Mouse (Mus musculus) hindbrain, embryonic 14.5 days (tissue): Measurements from ENCODE around the gene Gm20604. TPM values are rescaled to one million over a fixed set of nuclear protein-coding genes. Genes with fewer than 3 reads are reported as not detected.

Experiments used
- ATAC-seq: fragments of 200-750 bp; cut with Nextera tagmentation; 2 replicates; pipeline ENCODE4 v1.8.0; 2017; ENCODE audit warnings: moderate number of reproducible peaks, mild to moderate bottlenecking, moderate TSS enrichment, moderate library complexity; ENCODE audit not compliant: low FRiP score
- DNase-seq: peaks from one replicate; pipeline ENCODE4 v3.0.0-alpha.2; 2015; ENCODE audit warnings: low spot score
- H3K27ac ChIP-seq: fragments of 300-500 bp; sonication (generic); 2 replicates; pipeline ENCODE4 v1.5.1; 2014; ENCODE audit warnings: mild to moderate bottlenecking, moderate library complexity
- H3K27me3 ChIP-seq: fragments of 300-500 bp; sonication (generic); 2 replicates; pipeline ENCODE4 v1.6.1; 2014; ENCODE audit warnings: mild to moderate bottlenecking, low read length, mixed read lengths; ENCODE audit not compliant: control insufficient read depth, insufficient read depth
- H3K36me3 ChIP-seq: fragments of 300-500 bp; sonication (generic); replicated peaks from 2 replicates; pipeline ENCODE4 v1.6.1; 2014; ENCODE audit not compliant: control insufficient read depth, insufficient read depth
- H3K4me1 ChIP-seq: fragments of 300-500 bp; sonication (generic); replicated peaks from 2 replicates; pipeline ENCODE4 v1.6.1; 2014; ENCODE audit warnings: antibody characterized with exemption, low read length, mixed read lengths; ENCODE audit not compliant: control insufficient read depth, insufficient read depth
- H3K4me2 ChIP-seq: fragments of 300-500 bp; sonication (generic); replicated peaks from 2 replicates; pipeline ENCODE4 v1.6.1; 2014; ENCODE audit warnings: mild to moderate bottlenecking, moderate library complexity
- H3K4me3 ChIP-seq: fragments of 300-500 bp; sonication (generic); replicated peaks from 2 replicates; pipeline ENCODE4 v1.5.1; 2014; ENCODE audit warnings: mild to moderate bottlenecking, low read length
- H3K9ac ChIP-seq: fragments of 300-500 bp; sonication (generic); 2 replicates; pipeline ENCODE4 v1.6.1; 2014
- H3K9me3 ChIP-seq: fragments of 300-500 bp; sonication (generic); 2 replicates; pipeline ENCODE4 v1.6.1; 2016; ENCODE audit warnings: low read length; ENCODE audit not compliant: control insufficient read depth
- WGBS: fragments of 180-500 bp; shearing (Covaris S2); extraction: QIAGEN DNeasy Blood & Tissue Kit; methylation state at CpG from one replicate; pipeline ENCODE4 v1.1.7; 2014; 5-methylcytosine and 5-hydroxymethylcytosine counted together
- polyA plus RNA-seq: library from polyadenylated mRNA; unstranded; fragments of >200 nt; fragmentation: Nextera tagmentation; extraction: Ambion mirVana; gene quantifications from 2 replicates; pipeline ENCODE4 v1.2.1, GENCODE M21; 2014

The Gm20604 gene
- polyA plus RNA-seq, result 49.5 and 50.7 TPM in 2 replicates

DNA sequence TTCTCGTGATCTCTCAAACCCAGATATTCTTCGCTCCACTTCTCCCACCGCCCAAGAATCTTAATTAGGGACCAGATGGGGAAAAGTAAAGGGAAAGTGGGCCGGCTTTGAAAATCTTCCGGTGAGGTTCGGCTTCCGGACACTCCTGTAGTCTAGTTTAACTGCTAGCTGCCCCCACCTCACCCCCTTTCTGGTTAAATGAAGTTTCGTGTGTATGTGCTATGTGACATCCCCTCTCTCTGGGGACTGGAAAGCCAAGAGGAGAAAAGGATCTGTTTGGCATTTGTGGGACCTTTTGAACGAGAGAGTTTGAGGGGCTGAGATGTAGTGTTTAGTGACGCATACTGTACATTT is at the start of gene Gm20604:
Gm20604 (minus strand) TSS at position 270 of the 354 bp plus-strand sequence.
- no peak for DNase-seq
- H3K27me3 ChIP-seq, result no peaks in the 10 kb centered on the region

DNA sequence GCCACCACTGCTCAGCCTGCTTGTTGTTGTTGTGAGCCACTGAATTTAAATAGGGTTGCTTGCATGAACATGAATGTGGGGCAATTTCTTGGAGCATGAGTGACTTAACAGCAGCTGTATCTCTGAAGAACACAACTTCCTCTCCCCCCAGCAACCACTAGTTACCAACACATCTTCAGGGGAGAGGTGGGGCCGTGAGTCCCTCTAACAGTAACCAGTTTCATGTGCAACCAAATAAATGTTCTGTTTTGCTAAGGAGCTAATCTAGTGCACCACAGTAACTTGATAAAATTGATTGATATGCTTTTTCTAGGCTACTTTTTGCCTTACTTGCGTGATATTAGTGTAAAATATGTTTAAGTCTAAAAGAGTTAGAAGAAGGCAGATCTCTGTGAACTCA is 41.1 kb upstream of the Gm20604 start:
- 95% methylated on average over 2 of the region's 2 CpGs for WGBS
- H3K9ac ChIP-seq, result no peak overlapping the region
- DNase-seq, result no peak
- no peak for ATAC-seq
- H3K4me3 ChIP-seq, result no peak overlapping the region
- H3K4me2 ChIP-seq, result no peak overlapping the region
- H3K27me3 ChIP-seq, result no peaks in the 10 kb centered on the region
- no peaks in the 10 kb centered on the region for H3K4me1 ChIP-seq
- H3K27ac ChIP-seq, result no peak overlapping the region
- H3K9me3 ChIP-seq, result no peaks in the 10 kb centered on the region
- H3K36me3 ChIP-seq, result peaks cover 32% of the 10 kb centered on the region; the same call in 1 of the 2 replicates

More for the DNA sequence above, at the start of gene Gm20604:
- H3K9me3 ChIP-seq, result no peaks in the 10 kb centered on the region
- no peak for ATAC-seq
- WGBS, result under 1% methylated on average over 10 of the region's 10 CpGs
- peak within 1 kb of the TSS; percentile 74 for H3K9ac ChIP-seq
- H3K36me3 ChIP-seq, result peaks cover 13% of the 10 kb centered on the region
- H3K4me2 ChIP-seq, result peak within 1 kb of the TSS; percentile 65
- peak within 1 kb of the TSS; percentile 79 for H3K4me3 ChIP-seq
- H3K27ac ChIP-seq, result peak within 1 kb of the TSS; percentile 90
- H3K4me1 ChIP-seq, result peaks cover 19% of the 10 kb centered on the region

DNA sequence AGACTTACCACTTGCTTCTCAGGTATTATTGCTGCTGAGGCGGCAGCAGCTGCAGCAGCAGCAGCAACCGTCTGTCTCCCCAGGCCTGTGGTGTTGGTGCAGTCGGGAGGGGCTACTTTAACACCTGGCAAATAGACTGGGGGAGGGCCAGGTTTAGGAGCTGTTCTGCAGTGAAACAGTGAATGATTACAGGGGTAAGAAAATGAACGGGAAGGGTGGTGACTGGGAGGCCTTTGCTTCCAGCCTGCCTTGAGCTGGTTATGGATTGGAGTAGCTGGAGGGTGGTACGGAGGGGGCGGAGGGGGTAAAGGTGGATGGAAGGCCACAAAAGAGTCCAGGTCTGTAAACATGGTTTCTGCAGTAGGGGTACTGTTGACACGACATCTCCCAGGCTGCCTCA is 29.5 kb upstream of the Gm20604 start:
- Histone ChIP-seq H3K9ac (no peak overlapping the region), H3K27ac (no peak overlapping the region), H3K27me3 (no peaks in the 10 kb centered on the region), H3K4me1 (no peaks in the 10 kb centered on the region), H3K4me3 (no peak overlapping the region), H3K4me2 (no peak overlapping the region), H3K36me3 (peaks cover 92% of the 10 kb centered on the region), H3K9me3 (no peaks in the 10 kb centered on the region)
- WGBS, result 91% methylated on average over 7 of the region's 7 CpGs
- DNase-seq (no peak), ATAC-seq (no peak)

DNA sequence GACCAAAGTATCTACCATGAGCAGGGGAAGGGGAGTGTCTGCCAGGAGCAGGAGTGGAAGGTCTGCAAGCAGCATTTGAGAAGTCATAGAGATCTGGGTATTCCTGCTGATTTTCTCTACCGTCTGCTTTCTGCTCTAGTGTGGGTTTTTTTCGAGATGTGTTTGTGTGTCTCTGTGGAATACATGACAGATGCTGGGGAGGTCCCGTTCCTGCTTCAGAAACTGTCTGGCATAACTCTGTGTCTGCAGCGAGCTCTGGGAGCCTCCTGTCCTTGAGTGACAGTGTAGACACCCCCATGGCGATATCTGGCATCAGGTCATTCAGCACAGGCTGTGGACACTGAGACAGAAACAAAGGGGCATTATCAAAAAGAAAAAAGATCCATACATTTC is 27.1 kb upstream of the Gm20604 start:
- ATAC-seq (no peak), DNase-seq (no peak)
- Histone ChIP-seq H3K9ac (no peak overlapping the region), H3K4me3 (no peak overlapping the region), H3K4me1 (no peaks in the 10 kb centered on the region), H3K4me2 (no peak overlapping the region), H3K9me3 (no peaks in the 10 kb centered on the region), H3K27ac (no peak overlapping the region), H3K36me3 (peaks cover 80% of the 10 kb centered on the region), H3K27me3 (no peaks in the 10 kb centered on the region)
- WGBS, result 72% methylated on average over 5 of the region's 5 CpGs

DNA sequence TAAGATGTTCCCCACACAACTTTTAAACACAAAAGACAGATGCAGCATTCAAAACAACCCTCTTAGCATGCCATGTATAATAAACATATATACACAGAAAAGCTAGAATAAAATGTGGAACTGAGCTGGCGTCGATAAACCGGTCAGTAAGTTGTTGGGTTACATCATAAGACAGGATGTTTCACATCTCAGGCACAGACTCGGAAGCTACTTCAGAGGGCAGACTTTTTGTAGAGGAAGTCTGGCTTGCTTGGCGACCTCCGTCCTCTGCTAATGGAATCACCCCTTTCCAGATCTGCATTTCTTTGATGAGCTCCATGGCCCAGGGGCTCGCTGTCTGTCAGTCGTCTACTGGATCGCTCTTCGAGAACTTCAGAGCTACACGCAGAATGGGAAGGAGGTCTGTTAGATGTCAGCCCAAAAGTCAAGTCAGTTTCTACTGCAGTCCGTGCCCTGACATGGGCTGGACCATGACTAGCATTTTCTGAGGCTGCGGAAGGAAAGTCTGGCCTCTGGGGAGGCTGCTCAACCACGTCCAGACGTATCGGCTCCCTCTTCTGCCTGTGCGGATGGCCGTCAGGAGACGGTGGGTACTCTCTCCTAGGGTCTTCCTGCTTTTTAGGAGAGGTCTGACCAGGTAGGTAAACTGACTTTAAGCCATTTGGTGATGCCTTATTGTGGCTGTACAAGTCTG is 26.6 kb upstream of the Gm20604 start:
- no peaks in the 10 kb centered on the region for H3K4me1 ChIP-seq
- no peak overlapping the region for H3K27ac ChIP-seq
- WGBS, result 92% methylated on average over 19 of the region's 19 CpGs
- H3K36me3 ChIP-seq, result peaks cover 75% of the 10 kb centered on the region
- DNase-seq (no peak), ATAC-seq (no peak)
- H3K27me3 ChIP-seq, result no peaks in the 10 kb centered on the region
- no peaks in the 10 kb centered on the region for H3K9me3 ChIP-seq
- H3K4me3 ChIP-seq, result no peak overlapping the region
- no peak overlapping the region for H3K4me2 ChIP-seq
- no peak overlapping the region for H3K9ac ChIP-seq

DNA sequence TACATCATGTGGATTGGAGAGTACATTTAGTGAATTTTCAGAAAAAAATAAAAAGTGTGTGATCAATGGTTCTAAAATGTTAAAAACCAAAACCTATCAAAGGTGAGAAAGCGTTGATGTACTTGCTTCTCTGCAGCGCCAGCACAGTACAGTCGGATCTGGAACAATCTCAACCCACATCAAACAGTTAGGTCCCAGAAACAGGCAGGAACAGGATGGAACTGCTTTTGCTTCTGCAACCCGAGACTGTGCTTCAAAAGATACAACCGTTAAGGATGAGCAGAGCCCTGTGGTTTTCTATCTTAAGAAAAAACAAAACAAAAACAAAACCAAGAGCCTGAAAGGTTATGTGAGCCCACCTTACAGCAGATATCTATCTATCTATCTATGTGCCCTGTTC is 24.4 kb upstream of the Gm20604 start:
- Histone ChIP-seq H3K9ac (no peak overlapping the region), H3K9me3 (no peaks in the 10 kb centered on the region), H3K4me2 (no peak overlapping the region), H3K4me3 (no peak overlapping the region), H3K36me3 (peaks cover 60% of the 10 kb centered on the region), H3K27me3 (no peaks in the 10 kb centered on the region), H3K4me1 (no peaks in the 10 kb centered on the region), H3K27ac (no peak overlapping the region)
- WGBS, result 97% methylated on average over 5 of the region's 5 CpGs
- DNase-seq, result no peak
- ATAC-seq, result no peak

DNA sequence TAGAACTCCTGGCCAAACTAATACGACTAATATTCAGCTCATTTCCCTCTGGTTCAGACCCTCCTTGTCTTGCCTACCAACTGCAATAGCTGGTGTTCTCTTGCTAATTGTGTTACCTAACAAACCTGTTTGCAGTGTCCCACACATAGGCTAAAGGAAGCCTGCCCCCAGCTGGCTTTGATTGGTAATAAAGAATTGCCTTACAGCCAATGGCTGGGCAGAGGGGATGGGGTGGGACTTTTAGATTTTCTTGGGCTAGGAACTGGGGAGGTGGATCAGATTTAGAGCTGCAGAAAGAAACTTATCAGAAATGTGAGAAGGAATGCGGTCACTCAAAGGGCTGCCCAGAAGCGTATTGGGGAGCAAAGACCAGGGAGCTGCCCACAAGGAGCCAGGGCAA is 21.0 kb upstream of the Gm20604 start:
- WGBS, result 50% methylated on average over 3 of the region's 3 CpGs
- no peaks in the 10 kb centered on the region for H3K27me3 ChIP-seq
- H3K27ac ChIP-seq, result no peak overlapping the region
- peaks cover 64% of the 10 kb centered on the region for H3K36me3 ChIP-seq
- no peaks in the 10 kb centered on the region for H3K4me1 ChIP-seq
- no peak overlapping the region for H3K4me2 ChIP-seq
- DNase-seq (no peak), ATAC-seq (peak; percentile 37; the same call in 1 of the 2 replicates)
- H3K4me3 ChIP-seq, result no peak overlapping the region
- no peak overlapping the region for H3K9ac ChIP-seq
- no peaks in the 10 kb centered on the region for H3K9me3 ChIP-seq

DNA sequence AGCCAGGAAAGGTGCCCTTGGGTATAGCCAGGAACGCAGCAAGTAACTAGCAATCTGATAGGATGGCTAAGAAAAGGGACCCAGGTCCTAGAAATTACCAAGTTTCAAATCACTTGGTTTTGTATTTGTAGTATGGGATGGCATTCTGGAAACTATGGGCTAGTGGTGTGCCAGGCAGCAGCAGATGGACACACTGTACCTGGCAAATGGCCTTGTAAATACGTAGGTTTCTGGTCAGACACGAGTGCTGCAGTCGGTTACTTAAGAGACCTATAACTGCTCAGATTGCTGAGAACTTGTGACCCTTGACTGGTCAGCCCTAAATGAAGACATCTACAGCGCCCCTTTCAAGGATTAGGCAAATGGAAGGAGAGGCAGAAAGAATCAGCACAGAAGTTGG is 19.7 kb upstream of the Gm20604 start:
- H3K9me3 ChIP-seq, result no peaks in the 10 kb centered on the region
- peaks cover 62% of the 10 kb centered on the region for H3K36me3 ChIP-seq
- H3K4me1 ChIP-seq, result no peaks in the 10 kb centered on the region
- no peak overlapping the region for H3K4me3 ChIP-seq
- DNase-seq, result no peak
- no peak overlapping the region for H3K9ac ChIP-seq
- no peak overlapping the region for H3K4me2 ChIP-seq
- ATAC-seq, result no peak
- H3K27me3 ChIP-seq, result no peaks in the 10 kb centered on the region
- H3K27ac ChIP-seq, result no peak overlapping the region
- 86% methylated on average over 5 of the region's 5 CpGs for WGBS

DNA sequence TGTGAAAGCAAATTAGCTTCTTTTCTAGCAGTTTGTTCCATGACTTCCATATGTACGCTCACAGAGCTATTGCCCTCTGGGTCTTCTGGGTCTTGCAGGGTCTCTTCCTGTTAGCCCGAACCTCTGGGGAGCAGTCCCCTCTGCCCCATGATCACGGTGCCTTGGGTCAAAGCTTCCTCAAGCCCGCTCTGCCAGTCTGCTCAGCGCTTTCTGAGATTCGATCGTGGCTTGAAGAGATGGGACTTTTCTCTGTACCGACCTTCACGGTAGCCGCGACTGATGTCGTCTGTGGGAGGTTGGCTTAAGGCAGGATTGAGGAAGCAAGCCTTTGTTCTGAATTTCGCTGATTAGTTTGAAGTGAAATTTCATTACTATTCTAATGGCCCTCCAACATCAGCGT is 17.6 kb upstream of the Gm20604 start:
- H3K9ac ChIP-seq, result no peak overlapping the region
- no peak overlapping the region for H3K4me3 ChIP-seq
- peaks cover 71% of the 10 kb centered on the region for H3K36me3 ChIP-seq
- 91% methylated on average over 14 of the region's 14 CpGs for WGBS
- no peaks in the 10 kb centered on the region for H3K9me3 ChIP-seq
- DNase-seq, result no peak
- no peaks in the 10 kb centered on the region for H3K27me3 ChIP-seq
- no peak for ATAC-seq
- no peaks in the 10 kb centered on the region for H3K4me1 ChIP-seq
- no peak overlapping the region for H3K4me2 ChIP-seq
- H3K27ac ChIP-seq, result no peak overlapping the region

DNA sequence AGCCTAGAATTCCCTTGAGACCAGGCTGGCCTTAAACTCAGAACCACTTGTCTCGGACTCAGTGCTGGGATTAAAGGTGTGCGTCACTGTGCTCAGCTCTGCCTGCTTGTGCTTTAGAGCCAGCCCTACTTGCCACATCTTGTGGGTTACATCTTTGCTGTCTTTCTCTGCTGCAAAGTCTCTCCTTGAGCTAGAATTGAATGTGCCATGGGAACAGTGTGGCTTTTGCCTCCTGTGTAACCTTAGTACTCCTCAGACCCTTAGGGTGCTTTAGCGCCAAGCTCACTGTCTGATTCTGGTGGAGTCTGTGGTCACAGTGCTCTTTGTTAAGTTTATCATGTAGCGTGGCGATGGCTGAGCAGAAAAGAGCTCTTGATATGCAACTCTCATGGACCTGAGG is 14.2 kb upstream of the Gm20604 start:
- Histone ChIP-seq H3K4me3 (no peak overlapping the region), H3K9me3 (no peaks in the 10 kb centered on the region), H3K4me2 (no peak overlapping the region), H3K27me3 (no peaks in the 10 kb centered on the region), H3K27ac (no peak overlapping the region), H3K4me1 (no peaks in the 10 kb centered on the region), H3K9ac (no peak overlapping the region), H3K36me3 (peaks cover 97% of the 10 kb centered on the region)
- ATAC-seq (no peak), DNase-seq (no peak)
- WGBS, result 95% methylated on average over 5 of the region's 5 CpGs
